Mouse (Mus musculus): ENCODE measurements around the gene Vamp9. TPM values are rescaled to one million over a fixed set of nuclear protein-coding genes. Genes with fewer than 3 reads are reported as not detected.

The Vamp9 gene
- polyA plus RNA-seq, 1 experiment from 2014 or later: 0.93 TPM

- Histone ChIP-seq H3K4me1 (replicated peaks) (0 out of 2 replicates have a peak, but pooled peaks cover 3% of the 10 kb centered on the region), H3K27ac (no peak overlapping the region), H3K36me3 (peaks cover 35% of the 10 kb centered on the region), H3K4me3 (no peak overlapping the region), H3K9ac (no peak overlapping the region), H3K27me3 (no peaks in the 10 kb centered on the region), H3K9me3 (no peaks in the 10 kb centered on the region), H3K4me2 (no peak overlapping the region)
- no peak for ATAC-seq (ENCODE audit: low FRiP score)
- WGBS: 92% methylated on average over 1 of the region's 1 CpGs
Measured at GRCm38 (mm10) chr5:99958666-99959065, 52.6 kb downstream of the Vamp9 start.

GRCm38 (mm10) chr5:99959236-99959936 is 53.3 kb downstream of the Vamp9 start:
- no peaks in the 10 kb centered on the region for H3K27me3 ChIP-seq
- no peak overlapping the region for H3K4me2 ChIP-seq
- H3K36me3 ChIP-seq: peaks cover 42% of the 10 kb centered on the region
- WGBS: 77% methylated on average over 2 of the region's 2 CpGs
- H3K9ac ChIP-seq: no peak overlapping the region
- no peak for ATAC-seq (ENCODE audit: low FRiP score)
- H3K4me3 ChIP-seq: no peak overlapping the region
- no peaks in the 10 kb centered on the region for H3K4me1 ChIP-seq (replicated peaks)
- no peak overlapping the region for H3K27ac ChIP-seq
- no peaks in the 10 kb centered on the region for H3K9me3 ChIP-seq

- Histone ChIP-seq H3K27ac (no peak overlapping the region), H3K9me3 (no peaks in the 10 kb centered on the region), H3K4me3 (no peak overlapping the region), H3K9ac (no peak overlapping the region), H3K4me1 (replicated peaks) (no peaks in the 10 kb centered on the region), H3K27me3 (no peaks in the 10 kb centered on the region), H3K36me3 (peaks cover 47% of the 10 kb centered on the region), H3K4me2 (no peak overlapping the region)
- no peak for ATAC-seq (ENCODE audit: low FRiP score)
- 93% methylated on average over 2 of the region's 2 CpGs for WGBS
Measured at GRCm38 (mm10) chr5:99959960-99960359, 53.9 kb downstream of the Vamp9 start.

- H3K27me3 ChIP-seq: no peaks in the 10 kb centered on the region
- H3K4me2 ChIP-seq: 0 out of 2 replicates have a peak overlapping the region, but pooled peaks have one; percentile 6
- WGBS: 23% methylated on average over 2 of the region's 2 CpGs
- no peak for ATAC-seq (ENCODE audit: low FRiP score)
- no peak overlapping the region for H3K4me3 ChIP-seq
- peaks cover 38% of the 10 kb centered on the region for H3K4me1 ChIP-seq (replicated peaks)
- peaks cover 9% of the 10 kb centered on the region for H3K36me3 ChIP-seq
- no peaks in the 10 kb centered on the region for H3K9me3 ChIP-seq
- no peak overlapping the region for H3K27ac ChIP-seq
- no peak overlapping the region for H3K9ac ChIP-seq
Measured at GRCm38 (mm10) chr5:99973941-99974340, 67.9 kb downstream of the Vamp9 start.

DNA sequence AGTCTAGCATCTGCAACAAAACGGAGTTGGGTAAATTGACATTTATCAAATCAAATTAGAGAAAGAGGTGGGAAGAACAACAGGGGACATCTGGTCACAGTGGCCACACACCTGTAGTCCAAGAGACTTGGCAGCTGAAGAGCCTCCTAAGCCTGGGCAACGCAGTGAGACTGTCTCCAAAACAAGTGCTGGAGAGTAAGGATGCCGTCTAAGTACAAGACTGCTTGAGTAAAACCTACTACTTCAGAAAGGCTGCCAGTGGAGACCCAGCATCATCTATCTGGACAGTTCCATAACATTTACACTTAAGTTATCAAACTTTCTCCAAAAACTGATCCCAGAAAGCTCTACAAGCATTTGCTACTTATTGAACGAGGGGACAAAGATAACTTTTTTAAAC is 69.0 kb downstream of the Vamp9 start:
- Histone ChIP-seq H3K36me3 (peaks cover 9% of the 10 kb centered on the region), H3K4me2 (peak overlapping the region; percentile 90), H3K9me3 (no peaks in the 10 kb centered on the region), H3K4me1 (replicated peaks) (peaks cover 42% of the 10 kb centered on the region), H3K4me3 (peak overlapping the region; percentile 4; the same call in 1 of the 2 replicates), H3K9ac (no peak overlapping the region), H3K27ac (no peak overlapping the region), H3K27me3 (no peaks in the 10 kb centered on the region)
- 60% methylated on average over 4 of the region's 4 CpGs for WGBS
- no peak for ATAC-seq (ENCODE audit: low FRiP score)

DNA sequence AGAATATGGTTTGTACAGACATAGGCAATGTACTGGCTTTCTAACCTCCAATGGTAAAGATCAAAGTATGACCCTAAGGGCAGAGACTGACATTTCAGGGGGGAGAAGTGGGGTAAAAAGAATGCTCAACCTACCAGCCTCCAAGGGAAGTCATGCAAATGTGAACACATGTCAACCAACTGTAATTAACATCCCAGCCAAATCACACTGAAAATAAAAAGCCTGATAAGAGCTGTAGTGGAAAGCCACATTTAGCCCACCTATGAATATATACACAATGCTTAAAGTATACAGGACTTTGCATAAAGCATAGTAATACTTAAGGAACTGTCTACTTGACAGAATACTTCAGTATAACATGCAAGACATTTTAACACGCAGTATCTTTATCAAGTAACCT is 69.7 kb downstream of the Vamp9 start:
- no peak for ATAC-seq (ENCODE audit: low FRiP score)
- peak overlapping the region; percentile 90 for H3K4me2 ChIP-seq
- H3K9ac ChIP-seq: no peak overlapping the region
- peaks cover 44% of the 10 kb centered on the region for H3K4me1 ChIP-seq (replicated peaks)
- H3K27ac ChIP-seq: no peak overlapping the region
- H3K4me3 ChIP-seq: peak overlapping the region; percentile 94
- 75% methylated on average over 1 of the region's 1 CpGs for WGBS
- no peaks in the 10 kb centered on the region for H3K9me3 ChIP-seq
- H3K27me3 ChIP-seq: no peaks in the 10 kb centered on the region
- peaks cover 5% of the 10 kb centered on the region for H3K36me3 ChIP-seq

GRCm38 (mm10) chr5:99976334-99976955 is 70.4 kb downstream of the Vamp9 start:
- no peak overlapping the region for H3K27ac ChIP-seq
- no peaks in the 10 kb centered on the region for H3K9me3 ChIP-seq
- peaks cover 44% of the 10 kb centered on the region for H3K4me1 ChIP-seq (replicated peaks)
- H3K4me2 ChIP-seq: peak overlapping the region; percentile 90
- H3K27me3 ChIP-seq: no peaks in the 10 kb centered on the region
- 13% methylated on average over 8 of the region's 8 CpGs for WGBS
- peak overlapping the region; percentile 99 for H3K9ac ChIP-seq
- H3K4me3 ChIP-seq: peak overlapping the region; percentile 94
- ATAC-seq (ENCODE audit: low FRiP score): no peak
- 0 out of 2 replicates have a peak, but pooled peaks cover 4% of the 10 kb centered on the region for H3K36me3 ChIP-seq

DNA sequence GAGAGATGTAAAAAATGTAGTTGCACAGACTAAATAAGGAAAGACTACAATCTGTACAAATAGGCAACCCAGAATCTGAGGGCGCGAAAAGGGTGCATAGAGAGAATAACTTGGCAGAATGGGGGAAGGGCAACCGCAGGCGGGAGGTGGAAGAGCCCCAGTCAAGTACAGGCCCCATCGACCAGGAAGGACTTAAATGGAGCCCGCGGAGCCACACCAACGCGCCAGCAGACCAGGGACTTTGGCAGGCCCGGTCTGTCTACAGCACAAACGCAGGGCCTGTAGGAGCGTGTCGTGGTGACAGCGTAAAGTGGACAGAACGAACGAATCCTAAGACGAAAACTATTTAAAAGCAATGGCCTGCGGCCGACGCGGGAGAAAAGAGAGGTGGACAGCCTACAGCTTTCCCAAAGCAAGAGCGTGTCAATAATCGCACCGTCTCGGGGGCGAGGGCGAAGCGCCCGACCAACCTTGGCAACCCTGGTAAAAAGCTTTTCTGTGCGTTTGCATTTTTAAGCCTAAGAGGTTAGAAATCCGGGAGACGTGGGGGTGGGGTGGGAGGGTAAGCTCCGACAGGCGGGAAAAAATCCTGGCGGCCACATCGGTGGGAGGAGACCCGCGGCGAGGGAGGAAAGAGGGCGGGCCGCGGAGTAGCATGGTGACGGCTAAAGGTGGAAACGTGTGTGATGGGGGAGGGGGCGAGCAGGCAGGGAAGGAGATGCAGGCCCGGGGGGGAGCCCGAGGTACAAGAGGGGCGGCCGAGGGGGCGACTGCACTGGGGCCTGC is 71.7 kb downstream of the Vamp9 start:
- Histone ChIP-seq H3K9me3 (no peaks in the 10 kb centered on the region), H3K4me2 (peak overlapping the region; percentile 90), H3K9ac (peak overlapping the region; percentile 99), H3K36me3 (0 out of 2 replicates have a peak, but pooled peaks cover 4% of the 10 kb centered on the region), H3K4me3 (peak overlapping the region; percentile 94), H3K27ac (peak overlapping the region; percentile 99), H3K27me3 (no peaks in the 10 kb centered on the region), H3K4me1 (replicated peaks) (peaks cover 43% of the 10 kb centered on the region)
- ATAC-seq (ENCODE audit: low FRiP score): peak; percentile 55
- under 1% methylated on average over 44 of the region's 50 CpGs for WGBS

- under 1% methylated on average over 90 of the region's 97 CpGs for WGBS
- peak; percentile 98 for ATAC-seq (ENCODE audit: low FRiP score)
- H3K4me3 ChIP-seq: peak within 1 kb of the TSS; percentile 94
- H3K9me3 ChIP-seq: no peaks in the 10 kb centered on the region
- no peaks in the 10 kb centered on the region for H3K27me3 ChIP-seq
- peaks cover 32% of the 10 kb centered on the region for H3K4me1 ChIP-seq (replicated peaks)
- peak within 1 kb of the TSS; percentile 99 for H3K9ac ChIP-seq
- H3K27ac ChIP-seq: peak within 1 kb of the TSS; percentile 99
- H3K4me2 ChIP-seq: peak within 1 kb of the TSS; percentile 90
- 0 out of 2 replicates have a peak, but pooled peaks cover 4% of the 10 kb centered on the region for H3K36me3 ChIP-seq
Measured at GRCm38 (mm10) chr5:99978699-99979442, 72.8 kb downstream of the Vamp9 start, which contains the start of the genes Hnrnpd and 4930524J08Rik. Gene Hnrnpd, minus strand, starts transcription at chr5:99978938. Gene 4930524J08Rik, plus strand, starts transcription at chr5:99979061.

GRCm38 (mm10) chr5:99983452-99984061 is 77.5 kb downstream of the Vamp9 start:
- peaks cover 6% of the 10 kb centered on the region for H3K4me1 ChIP-seq (replicated peaks)
- WGBS: 94% methylated on average over 9 of the region's 9 CpGs
- H3K4me3 ChIP-seq: no peak overlapping the region
- H3K36me3 ChIP-seq: no peaks in the 10 kb centered on the region
- H3K27me3 ChIP-seq: no peaks in the 10 kb centered on the region
- H3K9ac ChIP-seq: no peak overlapping the region
- H3K4me2 ChIP-seq: no peak overlapping the region
- H3K9me3 ChIP-seq: no peaks in the 10 kb centered on the region
- H3K27ac ChIP-seq: no peak overlapping the region
- no peak for ATAC-seq (ENCODE audit: low FRiP score)

GRCm38 (mm10) chr5:99994166-99994565 is 88.1 kb downstream of the Vamp9 start:
- Histone ChIP-seq H3K27ac (no peak overlapping the region), H3K4me3 (no peak overlapping the region), H3K9me3 (no peaks in the 10 kb centered on the region; the same call in 1 of the 2 replicates), H3K4me1 (replicated peaks) (no peaks in the 10 kb centered on the region), H3K4me2 (no peak overlapping the region), H3K36me3 (no peaks in the 10 kb centered on the region), H3K9ac (no peak overlapping the region), H3K27me3 (no peaks in the 10 kb centered on the region)
- ATAC-seq (ENCODE audit: low FRiP score): no peak
- WGBS: 84% methylated on average over 3 of the region's 3 CpGs
